Mouse (Mus musculus) liver, embryonic 11.5 days (tissue): ENCODE measurements around the gene Trim29. TPM values are rescaled to one million over a fixed set of nuclear protein-coding genes. Genes with fewer than 3 reads are reported as not detected.

Experiments used
- ATAC-seq: fragments of 200-750 bp; cut with Nextera tagmentation; replicated peaks from 2 replicates; pipeline ENCODE4 v1.8.0; 2017; ENCODE audit warnings: moderate number of reproducible peaks, mild to moderate bottlenecking, moderate TSS enrichment, moderate library complexity; ENCODE audit not compliant: low FRiP score
- DNase-seq: peaks from one replicate; pipeline ENCODE4 v3.0.0-alpha.2; 2017; ENCODE audit warnings: low spot score
- H3K27ac ChIP-seq: fragments of 300-500 bp; sonication (generic); 2 replicates; pipeline ENCODE4 v1.5.1; 2014; ENCODE audit warnings: mild to moderate bottlenecking, low read depth, low read length, control low read depth
- H3K27me3 ChIP-seq: fragments of 300-500 bp; sonication (generic); replicated peaks from 2 replicates; pipeline ENCODE4 v1.6.1; 2014; ENCODE audit warnings: low read length, mixed read lengths; ENCODE audit not compliant: control insufficient read depth, insufficient read depth
- H3K36me3 ChIP-seq: fragments of 300-500 bp; sonication (generic); 2 replicates; pipeline ENCODE4 v1.6.1; 2014; ENCODE audit warnings: mild to moderate bottlenecking, low read length, moderate library complexity, mixed read lengths; ENCODE audit not compliant: control insufficient read depth, insufficient read depth
- H3K4me1 ChIP-seq: fragments of 300-500 bp; sonication (generic); replicated peaks from 2 replicates; pipeline ENCODE4 v1.6.1; 2014; ENCODE audit warnings: low read length, mixed read lengths; ENCODE audit not compliant: control insufficient read depth, insufficient read depth
- H3K4me2 ChIP-seq: fragments of 300-500 bp; sonication (generic); 2 replicates; pipeline ENCODE4 v1.6.1; 2014; ENCODE audit warnings: mild to moderate bottlenecking, control low read depth, moderate library complexity
- H3K4me3 ChIP-seq: fragments of 300-500 bp; sonication (generic); 2 replicates; pipeline ENCODE4 v1.5.1; 2014; ENCODE audit warnings: low read depth, low read length, control low read depth
- H3K9ac ChIP-seq: fragments of 300-500 bp; sonication (generic); 2 replicates; pipeline ENCODE4 v1.6.1; 2014; ENCODE audit warnings: low read depth, low read length, control low read depth
- H3K9me3 ChIP-seq: fragments of 300-500 bp; sonication (generic); 2 replicates; pipeline ENCODE4 v1.6.1; 2016; ENCODE audit warnings: low read length, inconsistent platforms, mixed read lengths; ENCODE audit not compliant: control insufficient read depth
- WGBS: fragments of 180-500 bp; shearing (Covaris S2); extraction: QIAGEN DNeasy Blood & Tissue Kit; methylation state at CpG from one replicate; pipeline ENCODE4 v1.1.7; 2014; 5-methylcytosine and 5-hydroxymethylcytosine counted together
- polyA plus RNA-seq: library from polyadenylated mRNA; unstranded; fragments of >200 nt; fragmentation: Nextera tagmentation; extraction: Ambion mirVana; gene quantifications from 2 replicates; pipeline ENCODE4 v1.2.1, GENCODE M21; 2014

Trim29 gene
- polyA plus RNA-seq, 1 experiment from 2014 or later: not detected

DNA sequence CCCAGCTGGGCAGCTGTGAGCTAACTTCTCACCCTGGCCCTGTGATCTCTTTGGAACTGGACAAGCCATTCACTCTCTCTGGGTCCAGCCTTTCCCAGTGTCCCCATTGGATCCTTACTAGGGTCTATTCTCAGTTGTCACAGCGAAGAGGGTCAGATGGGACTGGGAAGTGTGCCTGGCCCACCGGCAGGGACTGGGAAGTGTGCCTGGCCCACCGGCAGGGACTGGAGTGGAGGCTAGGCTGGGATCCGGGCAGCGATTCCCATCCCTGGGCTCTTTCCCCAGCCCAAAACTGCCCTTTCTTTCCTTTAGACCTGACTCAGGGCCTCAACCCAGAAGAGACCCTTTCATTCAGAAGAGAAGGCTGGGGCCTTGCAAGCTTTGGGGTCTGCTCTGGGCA, 27.4 kb downstream of the Trim29 start:
- Histone ChIP-seq H3K4me3 (no peak overlapping the region), H3K27ac (no peak overlapping the region), H3K9ac (no peak overlapping the region), H3K9me3 (no peaks in the 10 kb centered on the region), H3K4me2 (no peak overlapping the region), H3K36me3 (no peaks in the 10 kb centered on the region), H3K27me3 (peaks cover 2% of the 10 kb centered on the region; the same call in 1 of the 2 replicates), H3K4me1 (no peaks in the 10 kb centered on the region)
- ATAC-seq: no peak
- no peak for DNase-seq
- WGBS: 64% methylated on average over 5 of the region's 5 CpGs

DNA sequence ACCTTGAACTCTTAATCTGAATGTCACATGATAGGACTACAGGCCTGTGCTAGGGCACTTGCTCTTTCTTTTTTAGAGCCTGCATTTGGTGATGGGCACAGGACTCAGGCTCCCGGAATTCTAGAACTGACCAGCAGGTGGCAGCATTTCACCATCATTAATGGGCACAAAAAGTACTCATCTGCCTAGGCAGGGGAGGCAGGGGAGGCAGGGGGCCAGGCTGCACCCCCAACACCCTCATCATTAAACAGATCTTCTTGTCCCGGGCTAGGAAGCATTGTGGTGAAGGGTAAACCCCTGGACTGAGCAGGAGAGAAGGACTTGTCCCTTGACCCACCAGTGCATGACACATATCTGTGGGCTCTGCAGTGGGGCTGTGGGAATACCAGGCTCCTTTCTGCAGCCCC, 29.0 kb downstream of the Trim29 start:
- Histone ChIP-seq H3K4me1 (no peaks in the 10 kb centered on the region), H3K27ac (no peak overlapping the region), H3K9ac (no peak overlapping the region), H3K4me2 (no peak overlapping the region), H3K36me3 (no peaks in the 10 kb centered on the region), H3K27me3 (0 out of 2 replicates have a peak, but pooled peaks cover 2% of the 10 kb centered on the region), H3K4me3 (no peak overlapping the region), H3K9me3 (no peaks in the 10 kb centered on the region)
- 0% methylated on average over 2 of the region's 2 CpGs for WGBS
- DNase-seq (peak; percentile 65), ATAC-seq (no peak)

DNA sequence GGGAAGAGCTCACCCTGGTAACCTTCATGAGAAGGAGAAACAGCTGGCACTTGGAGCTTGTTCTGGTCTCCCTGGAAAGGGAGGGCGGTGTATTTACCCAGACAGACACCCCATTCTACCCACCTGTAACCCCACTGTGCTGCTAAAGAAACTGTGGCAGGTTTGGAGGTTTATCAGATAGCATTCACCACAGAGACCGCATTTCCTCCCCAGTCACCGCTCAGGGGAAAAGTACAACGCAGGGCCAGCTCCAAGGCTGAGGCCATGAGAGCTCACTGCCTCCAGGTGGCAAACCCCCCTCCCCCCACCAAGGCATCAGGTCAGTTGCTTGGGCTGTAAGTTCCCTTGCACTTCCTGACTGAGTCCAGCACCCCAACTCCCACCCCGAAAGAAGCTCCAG, 39.4 kb downstream of the Trim29 start:
- Histone ChIP-seq H3K9ac (no peak overlapping the region), H3K4me2 (no peak overlapping the region), H3K9me3 (no peaks in the 10 kb centered on the region), H3K36me3 (no peaks in the 10 kb centered on the region), H3K27ac (no peak overlapping the region), H3K4me1 (no peaks in the 10 kb centered on the region), H3K4me3 (no peak overlapping the region), H3K27me3 (0 out of 2 replicates have a peak, but pooled peaks cover 3% of the 10 kb centered on the region)
- WGBS: 21% methylated on average over 5 of the region's 5 CpGs
- DNase-seq (no peak), ATAC-seq (no peak)

DNA sequence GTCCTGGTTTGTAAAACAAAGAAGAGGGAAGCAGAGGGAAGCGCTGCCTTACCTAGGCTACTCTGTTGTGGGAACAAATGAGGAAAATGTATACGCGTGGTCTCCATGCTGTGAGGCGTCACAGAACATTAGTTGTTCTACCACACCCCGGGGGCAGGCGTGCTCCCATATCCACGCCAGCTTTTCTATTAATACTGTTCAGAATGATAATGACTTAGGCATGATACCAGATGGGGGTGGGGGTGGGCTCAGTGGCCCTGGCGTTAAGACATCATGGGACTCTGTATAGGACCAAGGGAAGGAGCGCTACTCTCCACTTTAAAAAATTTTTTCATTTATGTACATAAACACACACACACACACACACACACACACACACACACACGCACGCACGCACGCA, 40.4 kb downstream of the Trim29 start:
- ATAC-seq: no peak
- 66% methylated on average over 13 of the region's 13 CpGs for WGBS
- no peak overlapping the region for H3K4me2 ChIP-seq

DNA sequence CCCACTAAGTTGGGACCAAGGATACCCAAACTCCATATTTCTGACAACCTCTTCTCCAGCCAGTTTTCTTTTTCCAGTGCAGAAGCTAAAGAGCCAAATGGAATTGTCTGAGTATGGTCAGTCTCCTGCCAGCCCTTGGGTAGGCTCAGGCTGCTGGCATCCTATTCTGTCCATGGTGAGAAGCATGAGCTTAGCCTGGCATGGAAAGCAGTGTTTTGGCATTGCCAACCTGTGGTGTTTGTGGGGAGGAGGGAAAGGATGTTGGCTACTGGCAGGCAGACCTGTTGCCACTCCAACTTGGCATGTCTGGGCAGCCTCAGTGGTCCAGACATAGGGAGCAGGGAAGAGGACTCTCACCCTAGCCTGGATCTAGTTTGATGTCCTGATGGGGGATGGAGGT, 46.4 kb downstream of the Trim29 start:
- Histone ChIP-seq H3K4me2 (no peak overlapping the region), H3K36me3 (no peaks in the 10 kb centered on the region), H3K9ac (no peak overlapping the region), H3K4me3 (no peak overlapping the region), H3K9me3 (no peaks in the 10 kb centered on the region), H3K27me3 (no peaks in the 10 kb centered on the region), H3K4me1 (no peaks in the 10 kb centered on the region), H3K27ac (no peak overlapping the region)
- DNase-seq (no peak), ATAC-seq (no peak)

More for the DNA sequence above, 40.4 kb downstream of the Trim29 start:
- DNase-seq: no peak
- 0 out of 2 replicates have a peak, but pooled peaks cover 3% of the 10 kb centered on the region for H3K27me3 ChIP-seq
- H3K9ac ChIP-seq: no peak overlapping the region
- H3K36me3 ChIP-seq: no peaks in the 10 kb centered on the region
- H3K4me3 ChIP-seq: no peak overlapping the region
- no peaks in the 10 kb centered on the region for H3K4me1 ChIP-seq
- no peaks in the 10 kb centered on the region for H3K9me3 ChIP-seq
- H3K27ac ChIP-seq: no peak overlapping the region

DNA sequence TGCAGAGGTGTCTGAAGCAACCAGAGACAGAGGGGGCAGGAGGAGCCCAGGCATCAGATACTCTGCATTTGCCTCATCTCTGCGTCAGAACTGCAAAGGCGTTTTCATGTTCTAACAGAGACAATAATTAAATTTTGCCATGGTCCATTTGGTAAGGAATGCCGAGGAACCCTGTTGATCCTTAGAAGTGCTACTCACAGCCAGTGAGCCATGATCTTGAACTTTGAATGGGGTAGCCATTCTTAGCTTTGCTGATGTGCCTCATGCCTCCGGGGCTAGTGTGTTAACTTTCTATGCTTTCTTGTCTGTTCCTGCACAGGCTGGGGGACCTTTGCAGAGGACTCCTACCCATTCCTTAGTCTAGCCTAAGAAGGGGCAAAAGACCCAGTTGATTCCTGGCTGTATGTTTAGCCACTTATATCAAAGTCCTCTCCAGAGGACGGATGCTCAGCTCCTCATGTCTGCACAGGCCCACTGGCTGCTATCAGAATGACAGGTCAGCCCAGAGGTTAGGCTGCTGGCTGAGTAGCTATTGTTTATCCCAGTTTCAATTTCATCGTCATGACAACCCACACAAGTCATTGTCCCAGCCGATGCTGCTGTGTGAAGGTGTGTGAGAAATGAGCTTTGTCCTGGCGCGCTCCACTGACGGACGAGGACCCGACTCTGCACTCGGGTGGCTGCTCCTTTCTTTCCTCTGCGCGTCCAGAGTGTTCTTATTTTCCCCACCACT, 48.1 kb downstream of the Trim29 start:
- Histone ChIP-seq H3K4me2 (no peak overlapping the region), H3K4me3 (no peak overlapping the region), H3K9me3 (no peaks in the 10 kb centered on the region), H3K27ac (no peak overlapping the region), H3K4me1 (no peaks in the 10 kb centered on the region), H3K27me3 (no peaks in the 10 kb centered on the region), H3K9ac (no peak overlapping the region), H3K36me3 (no peaks in the 10 kb centered on the region)
- DNase-seq: no peak
- no peak for ATAC-seq
- 75% methylated on average over 15 of the region's 15 CpGs for WGBS

DNA sequence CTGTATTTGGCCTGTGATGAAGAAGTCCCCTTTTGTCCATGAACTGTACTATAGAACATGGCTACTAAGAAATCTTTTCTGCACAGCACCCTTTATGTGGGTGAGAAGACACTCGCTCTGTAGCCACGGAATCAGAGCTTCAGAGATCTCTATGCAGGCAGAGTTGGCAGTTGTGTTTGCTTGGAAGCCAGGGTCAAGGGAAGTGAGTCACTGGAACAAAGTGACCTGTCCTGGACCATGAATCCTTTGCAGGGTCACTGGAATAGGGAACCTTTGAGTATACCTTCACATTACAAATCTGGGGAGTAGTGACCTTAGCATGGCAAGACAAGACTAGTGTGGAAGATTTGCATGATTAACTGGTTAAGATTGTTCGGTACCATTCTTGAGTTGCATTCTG, 58.1 kb downstream of the Trim29 start:
- no peak for ATAC-seq
- no peaks in the 10 kb centered on the region for H3K9me3 ChIP-seq
- no peak overlapping the region for H3K9ac ChIP-seq
- no peak overlapping the region for H3K27ac ChIP-seq
- no peak for DNase-seq
- no peaks in the 10 kb centered on the region for H3K4me1 ChIP-seq
- H3K36me3 ChIP-seq: no peaks in the 10 kb centered on the region
- no peak overlapping the region for H3K4me3 ChIP-seq
- no peaks in the 10 kb centered on the region for H3K27me3 ChIP-seq
- 79% methylated on average over 3 of the region's 3 CpGs for WGBS
- H3K4me2 ChIP-seq: no peak overlapping the region

DNA sequence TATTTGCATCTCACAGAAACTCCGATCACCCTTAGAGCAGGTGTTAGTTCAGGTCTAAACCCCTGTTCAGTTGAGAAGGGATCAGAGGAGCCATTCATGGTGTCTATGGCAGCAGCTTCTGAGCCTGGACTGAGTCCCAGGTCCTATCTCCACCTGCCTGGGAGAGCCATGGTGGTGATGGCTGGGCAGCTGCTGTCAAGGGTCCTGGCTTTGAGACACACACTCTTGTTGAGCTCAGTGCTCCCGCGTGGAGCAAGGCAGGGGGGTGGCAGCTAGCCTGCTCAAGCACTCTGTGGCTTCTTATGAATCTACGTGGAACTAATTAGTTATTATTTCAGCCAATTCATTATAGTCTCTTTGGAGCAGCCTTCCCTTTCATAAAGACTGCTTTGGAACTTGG, 73.2 kb downstream of the Trim29 start:
- DNase-seq (no peak), ATAC-seq (no peak)
- H3K27me3 ChIP-seq: no peaks in the 10 kb centered on the region; the same call in 1 of the 2 replicates
- no peak overlapping the region for H3K4me2 ChIP-seq
- H3K4me1 ChIP-seq: no peaks in the 10 kb centered on the region
- no peak overlapping the region for H3K4me3 ChIP-seq
- no peak overlapping the region for H3K9ac ChIP-seq
- H3K9me3 ChIP-seq: no peaks in the 10 kb centered on the region
- H3K27ac ChIP-seq: no peak overlapping the region
- no peaks in the 10 kb centered on the region for H3K36me3 ChIP-seq
- WGBS: 79% methylated on average over 4 of the region's 4 CpGs

DNA sequence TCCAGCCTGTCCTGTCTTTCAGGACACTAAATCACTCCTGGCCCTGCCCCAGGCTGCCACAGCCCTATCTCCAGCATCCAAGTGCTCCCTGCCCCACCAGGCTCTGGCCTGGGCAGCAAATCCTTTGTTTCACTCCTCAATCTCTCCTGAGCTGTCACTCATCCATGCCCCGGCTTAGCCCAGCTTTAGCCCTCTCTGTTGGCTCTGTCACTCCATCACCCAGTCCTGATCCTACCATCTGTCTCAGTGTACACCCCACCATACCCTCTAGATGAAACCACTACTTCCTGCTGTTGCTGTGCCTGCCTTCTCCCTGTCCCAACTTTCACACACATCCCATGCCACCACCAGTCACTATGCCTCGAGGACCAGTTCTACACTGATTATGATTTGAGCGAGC, 73.8 kb downstream of the Trim29 start:
- Histone ChIP-seq H3K4me1 (no peaks in the 10 kb centered on the region), H3K9me3 (no peaks in the 10 kb centered on the region), H3K4me2 (no peak overlapping the region), H3K4me3 (no peak overlapping the region), H3K27me3 (no peaks in the 10 kb centered on the region; the same call in 1 of the 2 replicates), H3K9ac (no peak overlapping the region), H3K36me3 (no peaks in the 10 kb centered on the region), H3K27ac (no peak overlapping the region)
- 56% methylated on average over 3 of the region's 3 CpGs for WGBS
- no peak for DNase-seq
- ATAC-seq: no peak
